Mouse (Mus musculus) kidney, embryonic 15.5 days (tissue): ENCODE measurements around the gene Arl8b. TPM values are rescaled to one million over a fixed set of nuclear protein-coding genes. Genes with fewer than 3 reads are reported as not detected.

Experiments used
- ATAC-seq: fragments of 200-750 bp; cut with Nextera tagmentation; replicated peaks from 2 replicates; pipeline ENCODE4 v1.8.0; 2017; ENCODE audit warnings: moderate TSS enrichment; ENCODE audit not compliant: low FRiP score
- H3K27ac ChIP-seq: fragments of 300-500 bp; sonication (generic); 2 replicates; pipeline ENCODE4 v1.5.1; 2015; ENCODE audit warnings: mild to moderate bottlenecking, inconsistent platforms
- H3K27me3 ChIP-seq: fragments of 300-500 bp; sonication (generic); 2 replicates; pipeline ENCODE4 v1.6.1; 2015; ENCODE audit warnings: inconsistent platforms
- H3K36me3 ChIP-seq: fragments of 300-500 bp; sonication (generic); 2 replicates; pipeline ENCODE4 v1.6.1; 2015; ENCODE audit warnings: inconsistent platforms
- H3K4me1 ChIP-seq: fragments of 300-500 bp; sonication (generic); 2 replicates; pipeline ENCODE4 v1.6.1; 2015; ENCODE audit warnings: inconsistent platforms
- H3K4me2 ChIP-seq: fragments of 300-500 bp; sonication (generic); 2 replicates; pipeline ENCODE4 v1.6.1; 2015; ENCODE audit warnings: moderate library complexity, mild to moderate bottlenecking, inconsistent platforms
- H3K4me3 ChIP-seq: fragments of 300-500 bp; sonication (generic); replicated peaks from 2 replicates; pipeline ENCODE4 v1.5.1; 2015; ENCODE audit warnings: mild to moderate bottlenecking, inconsistent platforms
- H3K9ac ChIP-seq: fragments of 300-500 bp; sonication (generic); 2 replicates; pipeline ENCODE4 v1.6.1; 2015; ENCODE audit warnings: mild to moderate bottlenecking, inconsistent platforms
- H3K9me3 ChIP-seq: fragments of 300-500 bp; sonication (generic); replicated peaks from 2 replicates; pipeline ENCODE4 v1.6.1; 2016; ENCODE audit warnings: inconsistent platforms
- WGBS: fragments of 180-500 bp; shearing (Covaris S2); methylation state at CpG from one replicate; pipeline ENCODE4 v1.1.7; 2015; ENCODE audit warnings: mixed read lengths; 5-methylcytosine and 5-hydroxymethylcytosine counted together
- polyA plus RNA-seq: library from polyadenylated mRNA; unstranded; fragments of >200 nt; fragmentation: Nextera tagmentation; extraction: Ambion mirVana; gene quantifications from 2 replicates; pipeline ENCODE4 v1.2.1, GENCODE M21; 2015

The Arl8b gene
- polyA plus RNA-seq, 1 experiment from 2014 or later, result 79.7 TPM

GRCm38 (mm10) chr6:108759698-108760039, 23.2 kb upstream of the Arl8b start:
- Histone ChIP-seq H3K9me3 (no peaks in the 10 kb centered on the region), H3K4me1 (peaks cover 12% of the 10 kb centered on the region), H3K9ac (no peak overlapping the region), H3K36me3 (no peaks in the 10 kb centered on the region), H3K27ac (no peak overlapping the region), H3K4me2 (peak overlapping the region; percentile 34), H3K27me3 (no peaks in the 10 kb centered on the region), H3K4me3 (no peak overlapping the region)
- 46% methylated on average over 5 of the region's 5 CpGs for WGBS
- peak; percentile 74 for ATAC-seq

GRCm38 (mm10) chr6:108770880-108771279, 12.0 kb upstream of the Arl8b start:
- Histone ChIP-seq H3K4me2 (no peak overlapping the region), H3K27ac (no peak overlapping the region), H3K27me3 (no peaks in the 10 kb centered on the region), H3K9me3 (no peaks in the 10 kb centered on the region), H3K9ac (no peak overlapping the region), H3K36me3 (no peaks in the 10 kb centered on the region), H3K4me1 (no peaks in the 10 kb centered on the region), H3K4me3 (no peak overlapping the region)
- WGBS, result 84% methylated on average over 3 of the region's 3 CpGs
- ATAC-seq, result no peak

- WGBS, result 15% methylated on average over 9 of the region's 9 CpGs
These were observed 10.0 kb upstream of the Arl8b start for GRCm38 (mm10) chr6:108772913-108773312.

GRCm38 (mm10) chr6:108773480-108773879, 9.4 kb upstream of the Arl8b start:
- H3K4me1 ChIP-seq, result no peaks in the 10 kb centered on the region
- H3K9me3 ChIP-seq, result no peaks in the 10 kb centered on the region
- no peak overlapping the region for H3K4me3 ChIP-seq
- no peak overlapping the region for H3K9ac ChIP-seq
- WGBS, result 83% methylated on average over 6 of the region's 6 CpGs
- H3K27me3 ChIP-seq, result no peaks in the 10 kb centered on the region
- H3K4me2 ChIP-seq, result no peak overlapping the region
- no peaks in the 10 kb centered on the region for H3K36me3 ChIP-seq
- ATAC-seq, result no peak
- H3K27ac ChIP-seq, result no peak overlapping the region

More at GRCm38 (mm10) chr6:108772913-108773312, 10.0 kb upstream of the Arl8b start:
- ATAC-seq, result peak; percentile 81
- no peaks in the 10 kb centered on the region for H3K4me1 ChIP-seq
- no peaks in the 10 kb centered on the region for H3K9me3 ChIP-seq
- no peak overlapping the region for H3K9ac ChIP-seq
- H3K27ac ChIP-seq, result no peak overlapping the region
- no peaks in the 10 kb centered on the region for H3K27me3 ChIP-seq
- no peaks in the 10 kb centered on the region for H3K36me3 ChIP-seq
- no peak overlapping the region for H3K4me2 ChIP-seq
- H3K4me3 ChIP-seq, result no peak overlapping the region

GRCm38 (mm10) chr6:108776274-108776673, 6.6 kb upstream of the Arl8b start:
- Histone ChIP-seq H3K36me3 (no peaks in the 10 kb centered on the region), H3K4me2 (no peak overlapping the region), H3K4me3 (no peak overlapping the region), H3K4me1 (no peaks in the 10 kb centered on the region), H3K9ac (no peak overlapping the region), H3K9me3 (no peaks in the 10 kb centered on the region), H3K27ac (no peak overlapping the region), H3K27me3 (no peaks in the 10 kb centered on the region)
- no peak for ATAC-seq

GRCm38 (mm10) chr6:108777560-108778287, 5.2 kb upstream of the Arl8b start:
- 0 out of 2 replicates have a peak, but pooled peaks have one; percentile 7 for ATAC-seq
- WGBS, result 75% methylated on average over 8 of the region's 8 CpGs

GRCm38 (mm10) chr6:108778399-108778798, 4.5 kb upstream of the Arl8b start:
- Histone ChIP-seq H3K9ac (no peak overlapping the region), H3K4me3 (no peak overlapping the region), H3K9me3 (no peaks in the 10 kb centered on the region), H3K4me2 (no peak overlapping the region), H3K27ac (no peak overlapping the region), H3K27me3 (no peaks in the 10 kb centered on the region), H3K4me1 (no peaks in the 10 kb centered on the region), H3K36me3 (no peaks in the 10 kb centered on the region)
- ATAC-seq, result no peak
- WGBS, result 76% methylated on average over 5 of the region's 5 CpGs

More at GRCm38 (mm10) chr6:108777560-108778287, 5.2 kb upstream of the Arl8b start:
- Histone ChIP-seq H3K4me3 (no peak overlapping the region), H3K4me2 (no peak overlapping the region), H3K4me1 (no peaks in the 10 kb centered on the region), H3K27me3 (no peaks in the 10 kb centered on the region), H3K9me3 (no peaks in the 10 kb centered on the region), H3K36me3 (no peaks in the 10 kb centered on the region), H3K9ac (no peak overlapping the region), H3K27ac (no peak overlapping the region)

GRCm38 (mm10) chr6:108781865-108782264, 1.0 kb upstream of the Arl8b start:
- no peak overlapping the region for H3K27ac ChIP-seq
- no peaks in the 10 kb centered on the region for H3K27me3 ChIP-seq
- no peak for ATAC-seq
- no peak overlapping the region for H3K4me3 ChIP-seq
- 73% methylated on average over 6 of the region's 6 CpGs for WGBS
- H3K9ac ChIP-seq, result no peak overlapping the region
- H3K4me1 ChIP-seq, result peaks cover 21% of the 10 kb centered on the region
- no peaks in the 10 kb centered on the region for H3K36me3 ChIP-seq
- no peak overlapping the region for H3K4me2 ChIP-seq
- H3K9me3 ChIP-seq, result no peaks in the 10 kb centered on the region

- under 1% methylated on average over 57 of the region's 57 CpGs for WGBS
- peaks cover 21% of the 10 kb centered on the region for H3K4me1 ChIP-seq
- H3K27ac ChIP-seq, result peak overlapping the region; percentile 87
- peak overlapping the region; percentile 81 for H3K4me2 ChIP-seq
- no peaks in the 10 kb centered on the region for H3K27me3 ChIP-seq
- no peaks in the 10 kb centered on the region for H3K36me3 ChIP-seq
- H3K9me3 ChIP-seq, result no peaks in the 10 kb centered on the region
- H3K9ac ChIP-seq, result peak overlapping the region; percentile 99
- H3K4me3 ChIP-seq, result peak overlapping the region; percentile 100
- ATAC-seq, result peak; percentile 79
These were observed 434 bp downstream of the Arl8b start for GRCm38 (mm10) chr6:108783184-108783881.

- no peak for ATAC-seq
- peak overlapping the region; percentile 99 for H3K9ac ChIP-seq
- no peaks in the 10 kb centered on the region for H3K36me3 ChIP-seq
- WGBS, result 15% methylated on average over 11 of the region's 11 CpGs
- no peaks in the 10 kb centered on the region for H3K27me3 ChIP-seq
- peak overlapping the region; percentile 87 for H3K27ac ChIP-seq
- H3K4me2 ChIP-seq, result peak overlapping the region; percentile 81
- H3K9me3 ChIP-seq, result no peaks in the 10 kb centered on the region
- peak overlapping the region; percentile 100 for H3K4me3 ChIP-seq
- peaks cover 21% of the 10 kb centered on the region for H3K4me1 ChIP-seq
These were observed 1.2 kb downstream of the Arl8b start for GRCm38 (mm10) chr6:108784056-108784455.

GRCm38 (mm10) chr6:108784796-108785195, 1.9 kb downstream of the Arl8b start:
- no peak overlapping the region for H3K27ac ChIP-seq
- no peaks in the 10 kb centered on the region for H3K9me3 ChIP-seq
- peaks cover 21% of the 10 kb centered on the region for H3K4me1 ChIP-seq
- WGBS, result 22% methylated on average over 5 of the region's 5 CpGs
- ATAC-seq, result 0 out of 2 replicates have a peak, but pooled peaks have one; percentile 20
- H3K36me3 ChIP-seq, result no peaks in the 10 kb centered on the region
- H3K27me3 ChIP-seq, result no peaks in the 10 kb centered on the region
- no peak overlapping the region for H3K9ac ChIP-seq
- peak overlapping the region; percentile 81 for H3K4me2 ChIP-seq
- peak overlapping the region; percentile 100 for H3K4me3 ChIP-seq

GRCm38 (mm10) chr6:108785551-108785950, 2.7 kb downstream of the Arl8b start:
- Histone ChIP-seq H3K9ac (no peak overlapping the region), H3K27ac (no peak overlapping the region), H3K4me1 (peaks cover 21% of the 10 kb centered on the region), H3K4me2 (peak overlapping the region; percentile 81; the same call in 1 of the 2 replicates), H3K27me3 (no peaks in the 10 kb centered on the region), H3K9me3 (no peaks in the 10 kb centered on the region), H3K4me3 (no peak overlapping the region), H3K36me3 (no peaks in the 10 kb centered on the region)
- 79% methylated on average over 3 of the region's 3 CpGs for WGBS
- ATAC-seq, result no peak
